Mouse (Mus musculus) natural killer cell, adult 2 months (primary cell): ENCODE results near the gene Sdhaf2.
"Not testable (repeated sequence)": the region's sequence is repeated elsewhere in the genome, so short reads cannot be mapped to it uniquely, and the experiment has no call there.

Experiments
- DNase-seq, 2 experiments: peaks; one replicate each; pipeline ENCODE4 v3.0.0; 2022; ENCODE audit warnings: low spot score in 2 of 2

The Sdhaf2 gene

DNA sequence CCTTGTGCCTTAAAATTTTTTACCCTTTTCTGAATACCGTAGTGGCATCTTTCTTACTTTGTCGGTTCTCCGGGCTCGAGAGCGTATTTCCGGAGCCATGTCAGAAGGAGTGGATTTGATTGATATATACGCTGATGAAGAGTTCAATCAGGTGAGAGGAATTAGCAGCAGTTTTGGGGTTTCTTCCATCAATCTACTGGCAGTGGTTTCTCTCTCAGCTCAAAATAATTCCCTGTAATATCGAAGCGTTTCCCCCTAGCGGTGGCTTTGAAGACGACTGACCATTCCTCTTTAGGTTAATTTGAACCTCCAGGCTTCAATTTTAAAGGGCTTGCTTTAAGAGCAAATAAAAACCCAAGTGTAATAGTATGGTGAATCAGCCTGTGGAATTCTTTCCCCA lies at the start of gene Sdhaf2:
Sdhaf2 (minus strand) TSS at position 233 of the 400 bp plus-strand sequence.
- DNase-seq = peak; percentile 52 to 59

DNA sequence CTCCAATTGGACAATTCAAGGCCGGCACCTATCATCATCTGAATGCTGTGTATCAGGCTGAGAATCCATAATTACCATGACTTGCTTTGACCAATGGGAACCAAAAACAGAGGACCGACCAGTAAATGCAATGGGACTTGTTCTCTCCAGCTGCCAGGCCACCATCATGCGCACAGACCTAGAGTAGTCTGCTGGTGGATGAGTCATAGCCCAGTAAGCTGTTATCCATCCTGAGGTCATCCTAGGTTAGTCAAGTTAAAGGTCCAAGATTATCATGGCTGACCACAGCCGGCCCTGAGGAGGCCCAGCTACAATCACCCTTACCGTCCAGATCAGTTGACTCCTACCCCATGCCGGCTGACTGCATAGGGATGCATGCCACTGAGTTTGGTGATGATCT lies 43.7 kb upstream of the Sdhaf2 start:
- DNase-seq = no peak

DNA sequence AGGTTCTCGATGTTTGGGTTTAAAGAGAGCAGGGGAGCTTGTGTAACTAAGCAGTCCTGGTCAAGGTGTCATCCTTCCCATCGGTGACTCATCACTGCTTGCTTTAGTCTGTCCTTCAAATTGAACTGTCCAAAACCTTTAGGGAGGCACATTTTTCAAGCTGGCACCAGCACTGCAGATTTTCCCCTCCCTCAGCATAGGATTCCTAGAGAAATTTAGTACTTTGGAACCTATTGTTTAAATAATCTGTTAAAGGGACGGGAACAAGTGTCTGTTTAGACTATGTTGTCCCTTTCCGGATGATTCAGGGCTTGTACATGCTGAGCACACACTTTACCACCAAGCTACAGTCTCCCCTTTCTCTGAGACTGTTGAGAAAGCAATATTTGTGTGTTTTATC lies 39.3 kb upstream of the Sdhaf2 start:
- DNase-seq = no peak

DNA sequence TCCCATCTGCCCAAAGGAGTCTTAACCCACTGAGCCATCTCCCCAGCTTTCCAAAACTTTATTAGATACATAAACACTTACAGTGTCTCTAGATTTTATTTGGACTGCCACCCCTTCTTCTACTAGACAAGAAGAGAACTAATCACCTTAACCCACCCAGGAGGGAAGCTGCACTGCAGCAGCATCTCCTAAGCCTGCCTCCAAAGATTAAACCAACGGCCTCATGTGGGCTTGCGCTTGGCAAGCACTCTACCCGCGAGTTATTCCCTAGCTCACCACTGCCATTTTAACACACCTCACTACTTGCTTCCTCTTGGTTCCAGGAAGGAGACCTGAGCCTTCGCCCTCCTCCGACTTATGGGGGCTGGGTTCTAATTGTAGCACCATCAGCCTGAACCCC lies 38.3 kb upstream of the Sdhaf2 start:
- DNase-seq = no peak

DNA sequence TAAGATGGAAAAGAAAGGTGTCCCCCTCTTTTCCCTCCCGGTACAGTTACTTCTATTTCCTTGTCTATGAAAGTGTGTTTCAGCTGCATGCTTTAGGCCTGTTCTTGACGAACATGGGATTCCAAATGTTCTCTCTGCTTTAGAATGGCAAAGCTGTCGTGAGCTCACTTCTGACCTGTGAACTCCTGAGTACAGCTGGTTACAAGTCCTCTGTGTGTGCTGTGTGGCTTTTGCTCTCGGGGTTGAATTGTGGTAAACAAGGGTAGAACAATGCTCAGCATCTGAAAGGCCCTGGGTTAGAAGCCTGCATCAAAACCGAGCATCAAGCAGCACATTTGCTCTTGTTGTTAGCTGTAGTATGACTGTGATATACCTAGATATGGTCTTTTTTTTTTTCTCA lies 36.4 kb upstream of the Sdhaf2 start:
- DNase-seq = no peak

DNA sequence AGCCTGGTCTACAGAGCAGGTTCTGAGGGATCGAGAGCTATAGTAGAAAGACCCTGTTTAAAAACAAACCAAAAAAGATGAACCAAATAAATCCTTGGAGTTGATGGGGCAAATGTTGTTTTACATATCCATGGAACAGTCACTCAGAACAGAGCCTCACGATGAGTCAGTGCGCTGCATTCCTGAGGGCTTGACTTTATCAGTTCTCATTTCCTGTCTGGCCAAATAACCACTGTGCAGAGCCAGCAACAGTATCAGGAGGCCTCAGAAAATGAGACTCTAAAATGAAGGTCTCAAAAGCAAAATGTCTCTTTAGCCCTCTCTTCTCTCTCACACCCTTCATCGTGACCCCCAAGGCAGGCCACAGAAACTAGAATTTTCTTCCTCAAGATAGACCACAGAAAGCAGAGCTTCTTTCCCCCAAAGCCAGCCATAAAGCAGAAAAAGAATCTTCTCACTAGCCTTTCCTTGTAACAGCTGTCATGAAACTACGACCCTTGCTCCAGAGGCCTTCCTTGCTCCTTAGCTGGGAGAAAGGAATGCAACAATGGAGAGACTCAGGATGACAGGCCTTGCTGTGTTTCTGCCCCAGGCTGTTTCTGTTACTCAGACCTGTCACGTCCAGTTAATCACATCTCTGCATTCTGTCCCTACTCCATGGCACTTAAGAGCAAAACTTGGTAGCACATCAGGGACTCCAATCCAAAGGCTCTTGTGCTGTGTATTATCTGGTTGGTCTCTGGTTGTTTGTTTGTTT lies 35.8 kb upstream of the Sdhaf2 start:
- DNase-seq = no peak

DNA sequence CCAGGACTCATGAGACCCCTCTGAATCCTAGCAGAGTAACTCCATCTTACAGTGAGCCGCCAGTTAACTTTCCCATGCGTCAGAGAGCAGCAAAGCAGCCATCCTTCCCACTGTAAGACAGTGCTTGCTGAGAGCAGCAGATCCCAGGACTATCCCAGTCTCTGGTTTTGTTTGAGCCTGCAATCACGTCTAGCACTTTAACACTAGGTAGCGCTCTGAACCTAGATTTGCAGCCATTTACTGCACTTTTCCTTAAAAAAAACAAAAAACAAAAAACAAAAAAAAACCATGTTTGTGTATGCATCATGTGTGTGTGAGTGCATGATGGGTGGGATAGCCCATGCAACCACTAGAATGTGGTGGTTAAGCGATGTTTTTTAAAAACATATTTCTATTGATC lies 34.2 kb upstream of the Sdhaf2 start:
- DNase-seq = no peak

DNA sequence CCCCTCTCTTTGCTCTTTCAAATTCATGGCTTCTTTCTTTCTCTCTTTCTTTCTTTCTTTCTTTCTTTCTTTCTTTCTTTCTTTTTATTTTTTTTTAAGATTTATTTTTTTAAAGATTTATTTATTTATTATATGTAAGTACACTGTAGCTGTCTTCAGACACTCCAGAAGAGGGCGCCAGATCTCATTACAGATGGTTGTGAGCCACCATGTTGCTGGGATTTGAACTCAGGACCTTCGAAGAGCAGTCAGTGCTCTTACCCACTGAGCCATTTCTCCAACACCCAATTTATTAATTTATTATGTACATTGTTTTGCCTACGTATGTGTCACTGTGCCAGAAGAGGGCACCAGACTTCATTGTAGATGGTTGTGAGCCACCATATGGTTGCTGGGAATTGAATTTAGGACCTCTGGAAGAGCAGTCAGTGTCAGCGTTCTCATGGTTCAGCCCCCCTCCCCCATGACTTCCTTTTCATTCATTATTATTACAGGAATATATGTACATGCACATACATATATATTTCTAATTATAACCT lies 32.0 kb upstream of the Sdhaf2 start:
- DNase-seq = not testable (repeated sequence)

DNA sequence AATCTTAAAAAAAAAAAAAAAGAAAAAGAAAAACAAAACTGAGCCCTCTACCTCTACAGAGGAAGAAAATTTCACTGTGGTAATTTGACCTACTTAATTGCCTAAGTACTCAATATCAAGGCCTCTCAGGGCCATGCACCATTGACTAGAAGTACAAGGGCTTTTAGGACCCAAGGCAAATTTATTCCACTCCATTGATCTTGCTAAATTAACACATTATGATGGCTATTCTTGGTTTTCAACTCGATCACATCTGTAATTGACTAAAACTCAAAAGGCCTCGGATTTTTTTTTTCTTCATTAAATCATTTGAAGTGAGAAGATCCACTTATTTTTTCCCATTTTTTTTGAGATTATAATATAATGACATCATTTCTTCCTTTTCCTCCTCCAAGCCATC lies 31.5 kb upstream of the Sdhaf2 start:
- DNase-seq = no peak

DNA sequence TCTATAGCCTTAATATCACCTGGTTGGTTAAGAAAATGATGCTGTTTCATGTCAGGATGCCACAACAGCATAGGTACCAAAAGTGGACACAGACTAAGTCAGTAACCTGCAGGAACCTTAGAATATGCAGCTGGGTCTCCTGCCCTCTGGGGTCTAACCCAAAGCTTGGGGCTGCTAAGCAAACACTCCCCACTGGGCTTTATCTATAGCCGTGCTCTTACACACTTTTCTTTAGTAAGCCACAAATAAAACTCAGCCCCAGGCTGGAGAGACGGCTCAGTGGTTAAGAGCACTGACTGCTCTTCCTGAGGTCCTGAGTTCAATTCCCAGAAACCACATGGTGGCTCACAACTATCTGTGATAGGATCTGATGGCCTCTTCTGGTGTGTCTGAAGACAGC lies 31.1 kb upstream of the Sdhaf2 start:
- no peak for DNase-seq

DNA sequence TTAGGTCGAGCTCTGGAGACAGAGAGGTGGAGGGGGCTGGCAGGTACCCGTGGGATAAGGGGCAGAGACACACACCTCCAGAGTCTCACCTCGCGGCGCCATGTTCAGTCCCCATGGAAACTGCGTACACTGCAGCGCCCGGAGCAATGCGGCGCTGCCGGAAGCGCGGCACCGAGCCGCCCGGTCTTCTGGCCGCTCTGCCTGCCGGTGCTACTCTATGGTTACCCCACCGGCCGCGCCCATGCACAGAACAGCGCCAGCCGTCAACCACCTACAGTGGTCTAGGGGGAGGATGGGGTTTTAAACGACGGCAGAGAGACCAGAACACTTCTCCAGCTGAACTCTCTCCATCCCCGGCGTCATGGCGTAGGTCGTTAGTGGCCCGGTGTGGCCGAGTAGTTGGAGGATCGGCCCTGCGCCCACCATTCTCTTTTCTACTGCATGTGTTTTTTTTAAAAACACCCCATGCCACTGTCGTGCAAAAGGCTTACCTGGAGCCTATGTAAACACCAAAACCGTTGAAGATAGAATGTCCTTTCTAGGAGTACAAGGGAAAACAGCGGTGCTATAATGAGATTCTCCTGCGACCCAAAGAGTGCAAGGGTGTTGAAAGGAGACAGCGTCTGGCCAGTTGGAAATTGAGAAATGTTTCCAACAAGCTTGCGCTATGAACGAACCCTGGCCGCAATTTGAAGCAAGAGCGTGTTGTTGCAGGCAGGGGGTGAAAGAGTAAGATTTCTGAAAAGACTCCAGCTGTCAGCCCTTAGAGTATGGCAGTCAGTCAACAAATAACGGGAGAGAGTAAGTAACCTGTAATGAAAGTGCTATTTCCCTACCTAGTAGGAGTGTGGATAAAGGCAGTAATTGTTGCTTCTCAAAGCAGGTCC lies 29.9 kb upstream of the Sdhaf2 start, which contains the start of gene Tmem216:
Tmem216 (minus strand) TSS at position 615 of the 887 bp plus-strand sequence.
- peak; percentile 70 to 81 for DNase-seq

DNA sequence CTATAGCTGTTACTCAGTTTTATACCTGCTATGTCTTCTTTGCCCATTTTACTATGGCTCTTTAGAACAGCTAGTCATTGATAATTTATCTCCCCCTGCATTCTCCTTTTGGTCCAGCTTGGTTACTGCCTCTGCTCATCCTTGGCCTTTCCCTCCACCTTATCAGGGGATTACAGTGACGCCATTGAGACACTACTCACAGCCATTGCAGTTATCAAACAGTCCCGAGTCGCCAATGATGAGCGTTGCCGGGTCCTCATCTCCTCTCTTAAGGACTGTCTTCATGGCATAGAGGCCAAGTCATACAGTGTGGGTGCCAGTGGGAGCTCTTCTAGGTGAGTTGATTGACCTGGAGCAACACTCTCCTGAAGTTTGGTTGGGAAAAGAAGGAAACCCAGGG lies 13.5 kb upstream of the Sdhaf2 start:
- no peak for DNase-seq

DNA sequence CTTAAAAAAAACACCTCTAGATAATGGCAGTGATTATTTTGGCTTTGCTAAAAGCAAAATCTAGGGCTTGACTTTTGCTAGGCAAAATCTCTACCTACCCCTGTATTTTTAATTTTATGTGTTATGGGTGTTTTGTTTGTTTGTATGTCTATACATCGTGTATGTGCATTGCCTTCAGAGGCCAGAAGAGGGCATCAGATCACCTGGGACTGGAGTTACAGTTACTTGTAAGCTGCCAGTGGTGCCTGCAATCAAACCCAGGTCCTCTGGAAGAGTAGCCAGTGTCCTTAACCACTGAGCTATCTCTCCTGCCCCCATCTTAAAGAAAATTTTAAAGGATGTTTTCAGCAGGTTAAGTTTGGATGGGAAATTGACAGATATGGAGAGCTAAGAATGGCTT lies 4.1 kb upstream of the Sdhaf2 start:
- DNase-seq = no peak

DNA sequence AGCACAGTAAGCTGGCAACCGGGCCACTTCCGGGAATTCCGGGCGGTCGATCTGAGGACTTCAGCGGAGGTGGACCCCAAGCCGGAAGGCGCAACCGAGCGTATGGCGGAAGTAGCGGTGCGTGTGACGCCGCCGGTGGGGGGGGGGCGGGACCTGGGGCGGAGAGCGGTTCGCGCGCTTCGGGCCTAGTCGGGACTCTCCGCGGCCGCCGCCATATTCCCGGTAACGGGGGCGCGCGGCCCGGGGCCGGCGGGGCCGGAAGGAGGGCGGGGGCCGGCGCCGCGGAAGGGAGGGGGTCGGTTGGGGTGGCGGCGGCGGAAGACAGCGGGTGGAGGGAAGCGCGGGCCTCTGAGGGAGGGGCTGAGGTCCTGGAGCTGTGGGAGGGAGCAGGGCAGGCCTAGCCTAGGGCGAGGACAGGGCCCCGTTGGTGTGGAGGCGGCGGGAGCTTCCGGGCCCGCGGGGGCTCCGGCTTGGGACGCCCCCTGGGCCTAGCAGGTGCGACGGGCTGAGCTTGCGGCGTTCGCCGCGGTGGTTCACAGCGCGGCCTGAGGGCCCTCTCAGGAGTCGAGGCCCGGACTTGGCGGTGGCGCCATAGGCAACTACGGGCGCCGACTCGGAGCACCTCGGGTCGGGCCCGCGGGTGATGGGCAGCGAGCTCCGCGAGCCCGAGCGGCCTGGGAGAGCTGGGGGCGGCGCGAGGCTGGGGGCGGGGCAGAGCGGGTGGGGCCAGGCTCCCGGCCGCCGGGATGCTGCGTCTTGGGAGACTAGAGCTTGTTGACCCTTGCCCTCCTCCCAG lies 638 bp downstream of the Sdhaf2 start, which contains the start of gene Cpsf7:
Cpsf7 (plus strand) TSS at position 161 of the 796 bp plus-strand sequence.
- peak; percentile 82 to 86 for DNase-seq

DNA sequence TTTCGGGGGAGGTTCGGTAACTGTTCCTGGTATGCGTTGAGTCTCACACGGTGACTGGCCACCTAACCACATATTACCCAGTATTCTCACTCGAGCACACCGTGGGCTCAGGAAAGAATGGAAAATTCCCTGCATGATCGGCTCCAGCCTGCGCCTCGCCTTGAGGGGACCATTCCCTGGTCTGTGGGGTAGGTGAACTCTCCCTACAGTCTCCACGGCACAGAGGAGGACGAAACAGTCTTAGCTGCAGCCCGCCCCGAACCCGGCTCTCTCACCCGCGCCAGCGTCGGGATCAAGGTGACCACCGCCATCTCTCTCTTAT lies 1.2 kb downstream of the Sdhaf2 start:
- no peak for DNase-seq

DNA sequence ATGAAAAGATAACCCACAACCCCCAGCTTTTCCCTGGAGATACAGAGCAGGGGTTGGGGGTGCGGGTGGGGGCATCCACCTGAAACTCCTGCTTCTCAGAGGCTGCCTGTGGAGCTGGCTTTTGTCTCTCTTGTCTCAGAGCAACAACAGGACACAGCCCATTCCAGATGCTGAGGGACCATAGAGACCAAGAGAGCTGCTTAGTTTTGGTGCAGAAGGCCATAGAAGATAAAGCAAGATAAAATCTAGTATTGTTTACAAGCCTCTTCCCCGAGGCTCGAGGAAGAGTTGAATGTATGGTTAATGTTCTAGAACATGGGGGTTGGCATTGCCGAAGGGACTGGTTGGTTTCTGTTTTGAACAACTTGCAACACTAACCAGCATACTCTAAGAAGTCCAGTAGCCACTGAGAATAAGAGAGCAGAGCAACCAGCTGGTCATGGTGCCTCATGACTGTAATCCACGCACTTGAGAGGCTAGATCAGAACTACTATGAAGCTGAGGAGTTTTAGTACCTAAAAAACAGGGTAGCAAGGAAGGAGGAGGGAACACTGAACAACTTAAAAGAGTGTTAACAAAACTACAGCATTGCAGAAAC lies 2.4 kb downstream of the Sdhaf2 start:
- DNase-seq = no peak

DNA sequence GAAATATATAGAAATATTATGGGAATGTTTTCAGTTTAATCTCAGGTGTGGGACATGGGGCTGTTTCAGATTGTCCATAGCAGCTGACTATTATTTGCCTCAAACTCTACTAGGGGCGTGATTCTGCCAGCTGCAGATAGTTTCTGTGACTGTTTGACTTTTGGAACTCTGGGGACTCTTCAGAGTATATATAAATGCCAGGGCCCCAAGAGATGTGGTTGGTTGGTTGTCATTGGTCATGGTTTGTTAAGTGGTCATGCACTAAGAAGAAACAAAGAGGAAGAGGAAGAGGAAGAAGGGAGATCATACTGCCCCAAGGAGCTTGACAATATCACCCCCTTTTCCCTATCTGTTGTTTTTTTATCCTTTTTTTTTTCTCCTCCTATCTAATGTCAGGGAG lies 4.0 kb downstream of the Sdhaf2 start:
- DNase-seq = no peak

DNA sequence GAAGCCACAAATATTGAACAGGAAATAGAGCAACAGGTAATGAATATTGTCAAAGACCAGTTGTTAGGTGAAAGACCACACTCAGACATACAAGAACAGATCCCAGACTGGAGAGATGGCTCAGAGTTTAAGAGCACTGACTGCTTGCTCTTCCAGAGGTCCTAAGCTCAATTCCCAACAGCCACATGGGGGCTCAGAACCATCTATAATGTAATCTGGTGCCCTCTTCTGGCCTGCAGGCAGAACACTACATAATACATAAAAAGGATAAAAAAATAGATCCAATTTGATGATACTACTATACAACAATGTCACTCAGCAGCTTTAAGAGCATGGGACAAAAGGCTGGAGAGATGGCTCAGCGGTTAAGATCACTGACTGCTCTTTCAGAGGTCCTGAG lies 5.6 kb downstream of the Sdhaf2 start:
- peak in 1 of 2 experiments; percentile 13 for DNase-seq

DNA sequence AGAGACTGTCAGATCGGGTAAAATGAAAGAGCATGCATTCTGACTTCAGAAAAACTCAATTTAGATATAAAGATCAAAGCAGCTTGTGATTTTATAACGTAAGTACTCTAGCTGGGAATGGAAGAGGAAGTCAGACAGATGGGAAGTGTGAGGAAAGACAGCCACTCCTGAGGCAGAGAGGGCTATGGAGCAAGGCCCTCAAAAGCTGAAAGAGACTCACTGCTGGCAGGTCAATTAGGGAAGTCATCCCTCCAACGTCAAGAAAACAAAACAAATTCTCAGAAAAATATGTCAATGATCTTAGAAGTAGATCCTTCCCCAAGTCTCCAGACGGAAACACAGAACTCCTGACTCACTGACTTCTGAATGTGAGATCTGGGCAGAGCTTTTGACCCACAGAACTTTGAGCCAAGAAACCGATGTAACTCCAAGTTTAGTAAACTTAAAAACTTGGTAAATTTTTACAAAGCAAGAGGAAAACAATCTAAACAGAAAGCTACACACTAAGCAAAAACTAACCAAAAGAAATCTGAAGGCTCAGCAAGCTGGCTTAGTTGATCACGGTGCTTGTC lies 15.1 kb downstream of the Sdhaf2 start:
- DNase-seq = no peak

DNA sequence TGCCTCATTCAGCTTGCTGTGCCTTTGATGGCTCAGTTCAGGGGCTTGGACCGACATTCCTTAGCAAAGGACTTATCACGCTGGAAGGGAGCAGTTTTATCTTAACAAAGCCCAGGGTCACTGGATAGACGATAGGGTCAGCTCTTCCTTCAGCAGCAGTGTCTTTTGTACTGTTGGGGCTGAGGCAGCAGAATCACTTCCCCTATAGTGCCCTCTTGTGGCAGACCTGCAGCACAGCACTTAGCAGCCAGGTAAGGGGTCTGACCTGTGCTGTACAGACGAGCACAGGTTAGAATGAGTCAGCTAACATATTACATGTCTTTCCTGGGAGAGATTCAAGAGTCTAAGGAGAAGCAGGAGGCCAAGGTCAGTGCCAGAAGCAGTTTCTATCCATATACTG lies 23.4 kb downstream of the Sdhaf2 start:
- DNase-seq = peak; percentile 14 to 39

DNA sequence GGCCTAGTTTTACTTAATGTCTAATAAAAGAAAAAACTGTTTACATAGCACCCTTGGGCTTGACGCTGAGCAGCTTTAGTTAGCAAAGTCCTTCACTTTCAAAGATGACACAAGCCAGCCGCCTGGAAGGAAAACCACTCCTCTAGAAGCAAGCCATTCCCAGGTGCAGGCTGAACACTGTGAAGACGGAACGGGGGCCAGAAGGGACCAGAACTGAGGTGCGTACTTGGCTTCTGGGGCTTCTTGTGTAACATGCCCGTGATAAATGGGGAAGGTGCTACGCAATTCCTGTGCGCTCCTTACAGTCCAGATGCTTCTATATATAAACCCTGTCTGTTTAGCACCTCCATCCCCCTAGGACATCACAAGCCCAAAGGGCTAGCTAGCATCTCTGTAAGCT lies 25.4 kb downstream of the Sdhaf2 start:
- no peak for DNase-seq
